Mouse (Mus musculus) 3T3-L1 (cell line): Measurements from ENCODE around the gene Suclg2.
A peak's percentile ranks its signal among the peaks of the same experiment; 100 is the strongest.
"Not testable (repeated sequence)": the region's sequence is repeated elsewhere in the genome, so short reads cannot be mapped to it uniquely, and the experiment has no call there.

Experiments used
- DNase-seq: peaks from one replicate; pipeline ENCODE4 v3.0.0-alpha.2; 2015; ENCODE audit warnings: low read depth, low spot score

Gene Suclg2

DNA sequence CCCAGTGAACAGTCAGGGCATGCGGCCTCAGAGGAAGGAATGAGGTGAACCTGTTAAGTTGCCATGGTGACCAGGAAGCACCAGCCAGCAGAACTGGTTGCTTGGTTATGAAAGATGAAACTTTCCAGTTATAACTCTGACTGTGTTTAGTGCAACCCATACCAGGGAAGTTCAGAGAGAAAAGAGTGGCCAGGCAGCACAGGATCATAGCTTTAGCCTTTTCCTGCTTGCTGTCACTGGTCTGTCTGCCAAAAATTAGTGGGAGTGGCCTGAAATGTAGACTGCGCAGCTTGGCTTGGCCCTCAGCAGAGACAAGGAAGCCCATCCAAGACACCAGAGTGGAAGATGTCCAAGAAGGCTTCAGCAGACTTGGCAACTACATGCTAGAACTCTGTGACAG lies 96.8 kb downstream of the Suclg2 start:
- DNase-seq, result peak; percentile 3

DNA sequence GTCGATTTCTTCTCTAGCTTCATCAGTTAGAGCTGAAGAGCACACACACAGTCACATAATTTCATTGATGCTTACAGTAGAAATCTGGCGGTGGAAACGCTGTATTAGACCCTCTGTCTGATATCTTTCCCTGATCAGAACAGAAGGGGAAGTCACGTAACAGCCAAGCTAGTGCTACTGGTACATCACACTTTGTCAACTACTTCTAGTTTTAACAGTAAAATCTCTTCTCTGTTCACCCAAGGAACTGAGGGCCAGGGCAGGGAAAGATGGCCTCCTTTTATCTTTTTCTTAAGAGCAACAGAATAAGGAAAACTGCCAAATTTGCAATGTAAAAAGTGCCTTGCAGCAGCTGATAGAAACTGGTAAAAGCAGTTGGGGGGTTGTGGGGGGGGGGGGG lies 97.8 kb downstream of the Suclg2 start:
- DNase-seq, result no peak

DNA sequence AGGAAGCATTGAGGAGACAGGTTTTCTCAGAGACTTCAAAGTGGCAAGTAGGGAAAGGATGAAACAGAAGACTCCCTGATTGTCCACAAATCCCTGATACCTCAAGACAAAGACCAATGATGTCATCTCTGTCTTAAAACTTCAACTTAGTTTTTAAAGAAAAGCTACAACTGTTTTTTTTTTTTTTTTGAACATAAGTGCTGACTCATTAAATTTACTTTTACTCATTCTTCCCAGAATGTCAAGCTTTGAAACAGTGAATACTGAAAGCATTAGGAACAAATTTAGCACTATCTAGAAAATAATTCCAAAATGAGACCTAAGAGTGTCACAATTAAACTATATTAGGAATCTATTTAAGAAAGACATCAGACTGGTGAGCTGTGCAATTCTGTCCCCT lies 98.8 kb downstream of the Suclg2 start:
- DNase-seq, result peak; percentile 3

DNA sequence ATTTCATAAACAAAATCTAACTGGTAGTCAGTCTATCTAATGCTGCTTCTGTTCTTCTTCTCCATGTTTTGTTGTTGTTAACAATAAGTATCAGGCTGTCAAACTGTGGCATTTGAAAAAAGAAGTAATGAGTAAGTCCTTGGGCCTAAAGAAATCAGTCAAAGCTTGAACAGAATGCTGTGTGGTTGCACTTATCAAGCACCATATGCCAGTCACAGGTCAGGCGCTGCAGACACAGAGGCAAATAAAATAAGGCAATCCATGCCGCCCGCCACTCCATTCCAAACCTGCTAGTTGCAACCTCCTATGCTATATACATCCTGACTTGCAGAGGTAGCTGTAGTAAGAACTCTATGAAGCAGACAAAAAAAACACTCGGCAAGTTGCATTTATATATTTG lies 100.2 kb downstream of the Suclg2 start:
- DNase-seq, result no peak

DNA sequence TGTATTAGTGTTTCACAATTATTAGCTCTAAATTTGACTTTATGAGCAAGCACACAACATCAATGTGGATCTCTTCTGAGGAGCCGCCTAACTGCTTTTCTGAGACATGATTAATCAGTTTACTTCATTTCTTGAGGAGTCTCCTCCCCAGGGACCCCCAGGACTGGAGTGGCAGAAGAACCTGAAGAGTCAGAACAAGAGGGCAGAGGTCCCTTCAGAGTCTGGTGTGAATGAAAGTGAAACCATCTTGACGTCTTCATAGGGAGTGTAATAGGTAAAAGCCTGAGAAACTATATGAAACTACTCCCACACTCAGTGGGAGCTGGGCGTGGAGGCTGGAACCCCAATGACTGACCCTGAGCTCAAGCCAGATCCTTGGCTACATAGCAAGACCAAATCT lies 105.4 kb downstream of the Suclg2 start:
- no peak for DNase-seq

DNA sequence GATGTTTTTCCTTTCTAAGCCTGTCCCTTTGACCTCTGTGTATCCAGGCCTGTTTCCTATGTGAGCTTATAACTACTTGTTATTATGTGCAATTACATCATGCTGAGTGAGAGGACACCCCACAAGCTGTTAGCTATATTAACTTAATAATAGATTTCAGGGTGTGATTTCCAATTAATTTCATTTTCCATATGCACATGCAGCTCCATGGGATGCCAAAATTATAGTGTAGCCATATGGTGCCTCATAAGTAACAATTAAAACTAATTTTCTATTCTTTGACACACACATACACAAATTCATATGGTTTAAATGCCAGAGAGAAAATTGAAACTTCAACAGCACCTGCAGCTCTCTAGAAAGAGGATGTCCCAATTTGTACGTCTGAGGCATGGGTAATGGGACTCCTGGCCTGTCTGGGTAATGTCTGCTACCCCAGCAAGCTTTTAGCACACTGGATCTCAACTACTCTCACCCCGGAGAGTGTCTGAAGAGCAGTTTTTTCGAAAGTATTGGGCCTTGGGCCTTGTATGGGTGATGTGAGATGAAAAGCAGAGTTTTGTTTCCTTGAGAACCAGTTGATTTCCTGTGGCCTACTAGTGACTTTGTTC lies 106.1 kb downstream of the Suclg2 start:
- DNase-seq, result no peak

DNA sequence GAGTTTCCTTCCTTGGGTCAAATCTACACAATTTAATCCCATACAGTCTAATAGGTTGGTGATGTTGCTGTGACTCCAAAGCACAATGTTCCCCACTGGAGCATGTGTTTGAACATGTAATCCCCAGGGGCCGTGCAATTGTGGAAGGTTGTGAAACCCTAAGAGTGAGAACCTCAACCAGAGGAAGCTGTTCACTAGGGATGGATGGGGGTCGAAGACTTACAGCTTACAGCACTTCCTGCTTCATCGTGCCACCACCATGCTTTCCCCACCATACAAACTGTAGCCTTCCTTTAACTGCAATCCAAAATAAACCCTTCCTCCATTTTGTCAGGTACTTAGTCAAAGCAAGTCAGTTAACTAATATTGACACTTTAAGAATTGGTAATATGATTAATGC lies 107.5 kb downstream of the Suclg2 start:
- no peak for DNase-seq

DNA sequence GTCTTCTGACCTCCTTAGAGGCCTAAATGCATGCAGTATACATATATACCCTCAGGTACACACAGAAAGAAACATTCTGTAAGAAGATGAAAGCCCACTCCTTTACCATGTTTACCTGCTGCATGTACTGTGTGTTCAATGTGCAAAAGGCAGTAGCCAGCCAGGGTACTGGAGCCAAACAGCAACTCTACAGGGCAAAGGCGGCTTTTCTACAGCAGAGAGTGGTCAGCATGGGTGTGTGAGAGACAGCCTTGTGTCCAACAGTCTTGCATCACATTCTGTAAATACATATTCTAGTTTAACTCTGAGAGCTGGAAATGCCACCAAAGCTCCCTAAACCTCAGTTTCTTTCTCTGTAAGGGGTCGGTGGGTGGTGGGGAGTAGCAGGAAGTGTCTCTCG lies 110.5 kb downstream of the Suclg2 start:
- no peak for DNase-seq

DNA sequence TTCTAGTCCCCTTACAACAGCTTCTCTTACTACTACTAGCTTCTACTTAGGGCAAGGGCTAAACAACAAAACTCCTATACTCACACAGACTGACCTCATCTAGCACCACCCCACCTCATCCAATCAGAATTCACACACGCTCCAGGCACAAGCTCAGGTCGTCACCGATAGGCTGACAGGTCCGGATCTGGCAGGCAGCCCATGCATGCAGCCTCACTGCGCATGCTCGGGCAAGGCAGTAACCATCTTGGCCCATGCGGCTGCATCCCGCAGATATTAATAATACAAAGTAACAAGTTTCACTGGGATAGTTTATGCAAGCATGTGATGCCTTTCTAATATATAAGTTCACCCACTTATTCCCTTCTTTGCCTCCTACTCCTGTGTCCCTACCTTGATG lies 117.9 kb downstream of the Suclg2 start:
- DNase-seq, result not testable (repeated sequence)

DNA sequence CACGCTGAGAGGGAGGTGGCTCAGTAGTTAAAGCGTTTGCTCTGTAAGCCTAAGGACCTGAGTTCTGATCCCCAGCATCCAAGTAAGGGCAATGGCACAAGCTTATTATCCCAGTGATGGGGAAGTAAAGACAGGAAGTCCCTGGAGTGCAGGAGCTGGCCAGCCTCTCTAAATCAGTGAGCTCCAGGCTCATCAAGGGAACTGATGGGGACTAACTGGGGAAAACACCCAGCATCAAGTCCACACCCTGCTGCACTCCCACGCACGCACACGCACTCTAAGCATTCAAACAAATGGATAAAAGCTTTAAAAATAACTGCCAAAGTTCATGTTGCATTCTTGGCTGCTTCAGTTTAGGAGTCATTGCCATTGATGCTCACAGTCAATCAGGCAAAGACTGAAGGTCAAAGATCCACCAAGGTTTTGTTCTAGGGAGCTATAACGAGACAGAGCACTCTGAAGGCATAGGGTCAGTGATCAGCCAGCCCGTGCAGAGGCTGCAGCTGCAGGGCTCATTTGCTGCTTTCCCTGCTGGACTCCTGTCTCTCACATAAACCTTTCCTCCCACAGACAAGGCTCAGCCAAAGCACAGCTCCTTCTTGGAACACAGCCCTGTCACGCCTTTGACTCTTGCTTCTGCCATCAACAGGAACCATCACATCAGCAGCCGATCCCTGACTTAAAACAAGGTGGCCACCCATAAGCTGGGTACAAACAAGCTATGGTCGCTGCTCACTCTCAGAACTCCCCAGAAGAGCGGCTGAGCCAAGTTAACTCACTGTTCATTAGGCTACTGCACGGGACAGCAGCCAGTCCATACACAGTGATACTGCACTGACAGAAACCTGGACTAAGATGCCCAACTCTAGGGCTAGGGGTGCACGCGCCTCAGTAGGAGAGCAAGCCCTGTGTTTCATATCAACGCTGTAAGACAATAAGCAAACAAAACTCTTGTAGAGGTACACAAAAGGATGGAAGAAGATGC lies 121.5 kb downstream of the Suclg2 start:
- DNase-seq, result no peak

DNA sequence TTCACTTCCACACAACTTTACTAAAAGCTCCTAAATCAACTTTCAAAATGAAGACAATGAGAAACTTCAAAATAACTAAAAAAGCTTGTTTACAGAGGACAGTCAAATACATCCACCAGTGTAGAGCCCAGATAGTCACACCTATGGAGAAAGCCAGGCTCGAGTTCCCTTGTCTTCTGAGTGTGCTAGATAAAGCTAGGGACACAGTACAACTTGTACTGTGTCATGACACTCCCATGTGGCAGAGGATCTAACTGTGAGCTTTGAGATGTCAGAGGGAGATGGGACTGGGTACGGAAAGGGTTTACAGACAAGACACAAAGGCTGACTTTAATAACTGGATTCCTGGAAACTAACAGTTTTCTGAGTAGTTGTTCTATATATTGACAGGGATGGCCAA lies 122.7 kb downstream of the Suclg2 start:
- no peak for DNase-seq

DNA sequence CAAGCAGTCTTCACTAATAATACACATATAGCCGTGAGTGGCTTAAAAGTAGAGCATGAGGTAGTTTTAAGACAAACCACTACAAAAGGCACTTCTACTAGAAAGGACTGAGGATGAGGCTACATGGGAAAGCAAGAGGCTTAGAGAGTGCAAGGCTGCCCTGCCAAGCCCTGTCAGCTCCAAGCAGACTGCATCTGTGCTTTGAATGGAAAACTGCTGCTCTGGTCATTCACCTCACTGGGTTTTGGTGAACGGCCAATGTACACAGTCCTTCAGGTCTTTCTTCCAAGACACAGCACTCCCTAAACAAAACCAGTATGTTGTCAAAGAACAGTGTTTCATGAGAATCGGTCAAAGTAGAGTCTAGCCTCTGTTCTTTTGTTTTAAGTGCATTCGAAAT lies 124.4 kb downstream of the Suclg2 start:
- DNase-seq, result no peak

DNA sequence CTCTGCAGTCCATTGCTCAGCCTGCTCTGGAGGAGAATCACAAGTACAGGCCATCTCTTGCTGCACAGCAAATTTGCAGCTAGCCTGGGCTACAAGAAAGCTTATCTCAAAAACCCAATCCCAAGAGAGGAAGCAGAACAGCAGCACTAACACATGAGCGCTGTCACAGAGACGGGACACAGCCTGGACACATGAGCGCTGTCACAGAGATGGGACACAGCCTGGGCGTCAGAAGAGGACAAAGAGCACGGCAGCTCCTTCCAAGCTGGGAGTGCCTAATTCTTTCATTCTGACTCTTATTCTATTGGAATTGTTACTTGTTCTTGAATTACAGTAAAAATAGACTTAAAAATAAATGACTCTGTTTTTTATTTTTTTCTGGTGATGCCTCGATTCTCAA lies 126.2 kb downstream of the Suclg2 start:
- DNase-seq, result no peak

DNA sequence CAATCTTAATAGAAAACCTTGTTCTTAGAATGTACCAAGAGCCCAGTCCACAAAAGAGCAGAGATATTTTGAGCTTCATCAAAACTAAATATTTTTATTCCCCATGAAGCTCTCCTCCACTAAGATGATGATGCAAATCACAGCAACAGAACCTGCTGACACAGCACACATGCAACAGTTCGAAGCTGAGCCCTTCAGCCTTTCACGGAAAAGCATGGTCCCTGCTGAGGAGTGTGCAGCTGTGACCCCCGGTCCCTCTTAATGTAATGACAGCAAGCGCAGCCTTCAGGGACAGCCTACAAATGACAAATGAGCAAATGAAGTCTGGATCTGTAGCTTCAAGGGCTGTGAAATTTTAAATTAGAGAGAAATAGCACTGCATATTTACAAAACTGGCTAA lies 128.1 kb downstream of the Suclg2 start:
- no peak for DNase-seq

DNA sequence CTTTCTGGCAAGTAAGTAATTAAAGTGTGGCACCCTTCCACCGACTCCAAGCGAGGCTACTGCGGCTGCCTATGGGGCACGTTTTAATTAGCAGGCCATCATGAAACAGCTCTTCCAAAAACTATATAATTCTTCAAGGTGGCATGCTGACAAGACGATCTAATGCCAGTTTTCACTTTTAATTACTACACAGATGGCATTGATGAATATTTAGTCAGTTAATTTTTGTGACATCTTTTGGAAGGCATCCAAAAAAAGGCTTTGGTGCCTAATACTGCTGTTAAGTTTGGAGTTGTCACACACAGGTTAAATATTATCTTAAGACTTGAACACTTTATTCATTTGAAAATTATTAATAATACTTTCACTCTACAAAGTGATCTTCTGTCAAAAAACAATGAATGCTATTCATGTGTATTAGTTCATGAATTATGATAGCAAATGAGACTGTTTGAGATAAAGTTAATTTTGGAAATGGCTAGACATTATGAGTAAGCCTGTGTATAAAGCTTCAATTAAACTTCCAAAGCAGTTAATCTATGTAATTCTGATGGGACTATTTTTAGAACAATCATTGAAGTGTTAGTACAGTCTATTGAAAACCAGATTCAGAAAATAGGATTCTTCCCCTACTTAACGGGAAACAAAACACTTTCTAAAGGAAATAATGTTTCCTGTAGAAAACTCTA lies 131.3 kb downstream of the Suclg2 start:
- no peak for DNase-seq

DNA sequence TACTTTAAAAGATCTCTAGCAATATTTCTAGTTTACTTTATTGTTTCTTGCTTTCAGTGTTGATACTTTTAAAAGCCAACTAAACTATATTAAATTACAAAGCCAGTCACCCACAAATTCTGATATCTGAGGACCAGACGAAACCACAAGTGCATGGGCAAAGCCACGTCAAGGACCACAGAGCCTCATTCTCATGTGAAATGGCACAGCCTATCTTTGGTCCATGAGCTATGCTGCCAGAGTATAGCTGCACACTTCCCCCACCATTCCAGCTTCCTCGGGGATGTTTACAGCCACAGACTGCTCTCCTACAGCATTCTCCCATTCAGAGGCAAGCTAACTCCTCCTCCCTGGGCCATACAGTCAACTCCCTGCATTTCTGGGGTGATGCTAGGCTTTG lies 136.7 kb downstream of the Suclg2 start:
- no peak for DNase-seq

DNA sequence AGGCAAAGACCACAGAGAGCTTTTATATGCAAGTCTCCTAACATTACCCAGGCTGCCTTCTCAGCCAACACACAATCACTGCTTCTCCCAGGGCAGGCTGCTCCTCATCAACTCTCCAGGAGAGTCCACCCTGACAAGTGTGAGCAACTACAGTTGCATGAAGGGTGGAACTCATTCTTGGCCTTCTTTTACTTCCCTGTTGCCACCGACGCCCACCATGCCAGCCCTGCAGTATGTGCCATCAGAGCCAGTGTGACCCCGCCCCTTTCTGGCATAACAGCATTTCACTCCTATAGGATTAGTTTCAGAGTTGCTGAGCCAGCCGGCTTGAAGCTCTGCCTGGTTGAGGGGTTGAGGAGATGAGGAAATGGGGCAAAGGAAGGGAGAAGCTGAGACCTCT lies 138.8 kb downstream of the Suclg2 start:
- DNase-seq, result no peak

DNA sequence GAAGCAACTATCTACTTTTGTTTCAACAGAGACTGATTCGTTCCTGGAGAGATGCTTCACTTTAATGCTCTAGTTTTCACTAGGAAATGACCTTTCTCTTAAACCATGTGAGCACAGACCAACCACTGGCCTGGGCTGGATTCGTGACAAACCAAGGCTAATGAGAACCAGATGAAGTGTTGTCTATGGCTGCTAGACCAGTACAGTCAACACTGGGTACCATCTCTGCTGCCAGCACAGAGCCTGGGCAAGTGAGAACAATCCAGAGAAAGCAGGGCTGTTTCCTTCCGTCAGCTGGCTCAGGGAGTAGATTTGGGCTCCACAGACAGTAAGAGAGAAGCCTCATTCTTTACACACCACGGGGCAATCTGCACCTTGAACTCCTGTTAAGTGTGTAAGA lies 143.1 kb downstream of the Suclg2 start:
- peak; percentile 87 for DNase-seq

DNA sequence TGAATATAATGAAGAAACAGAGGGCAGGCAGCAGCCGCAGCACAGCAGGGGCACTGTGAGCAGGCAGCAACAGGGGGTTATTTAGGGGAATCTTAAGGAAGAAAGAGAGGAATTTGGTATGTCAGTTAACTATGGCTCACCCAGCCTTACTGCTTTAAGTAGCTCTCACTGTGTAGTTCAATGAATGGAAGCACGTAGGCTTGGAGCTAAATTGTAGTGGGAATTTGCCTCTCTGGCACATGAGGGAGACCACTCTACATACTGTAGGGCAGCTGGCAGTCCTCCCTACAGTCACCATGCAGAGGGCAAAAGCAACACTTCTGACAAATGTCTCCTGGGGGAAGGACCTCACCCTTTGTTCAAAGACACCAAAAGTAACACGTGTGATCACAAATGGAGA lies 143.7 kb downstream of the Suclg2 start:
- DNase-seq, result no peak

DNA sequence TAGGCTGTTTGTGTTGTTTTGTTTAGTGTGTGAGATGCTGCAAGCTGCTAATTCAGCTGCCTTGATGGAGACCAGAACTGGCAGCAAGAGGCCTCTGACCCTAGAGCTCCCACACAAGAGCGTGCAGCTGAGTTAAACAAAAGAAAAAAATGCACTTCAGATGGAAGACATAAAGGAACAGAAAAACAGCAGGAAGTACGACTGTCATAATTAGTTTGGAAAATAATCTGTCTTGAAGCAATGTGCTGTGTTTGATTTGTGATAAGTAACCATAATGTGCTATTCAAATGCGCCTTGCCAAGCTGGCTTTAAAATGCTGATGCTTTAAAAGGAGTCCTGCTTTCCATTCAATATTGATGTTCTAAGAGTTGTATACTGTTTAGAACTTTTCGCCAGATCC lies 144.2 kb downstream of the Suclg2 start:
- DNase-seq, result no peak

DNA sequence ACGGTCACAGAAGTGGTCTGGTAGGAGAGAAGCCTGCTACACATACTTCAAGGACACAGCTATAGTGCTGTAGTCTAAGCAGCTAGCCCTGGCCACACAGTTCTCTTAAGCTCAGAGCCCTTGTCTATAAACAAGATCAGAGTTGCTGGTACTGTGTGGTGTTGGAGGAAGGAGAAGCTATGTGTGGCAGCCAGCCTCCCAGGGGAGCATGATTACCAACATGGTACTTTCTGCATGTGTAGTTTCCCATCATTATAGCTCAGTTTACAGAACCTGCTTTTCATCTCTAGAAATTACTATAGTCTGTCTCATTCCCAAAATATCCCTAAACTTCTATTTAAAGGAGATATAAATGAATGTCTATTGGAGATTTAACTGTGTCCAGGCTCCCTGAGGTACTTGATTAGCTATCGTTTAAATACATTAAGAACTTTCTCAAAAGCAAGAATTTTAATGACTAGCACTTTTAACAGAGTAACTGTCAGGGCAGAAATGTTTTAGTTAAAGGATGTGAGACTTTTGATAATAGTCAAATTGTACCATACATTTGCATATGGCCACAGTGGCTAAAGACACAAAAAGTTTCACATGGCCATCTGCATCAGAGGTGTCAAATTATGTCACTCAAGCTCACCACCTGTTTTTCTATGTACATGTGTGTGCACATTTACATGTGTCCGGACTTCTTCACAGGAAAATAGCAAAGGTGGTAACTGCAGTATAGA lies 145.4 kb downstream of the Suclg2 start:
- no peak for DNase-seq

DNA sequence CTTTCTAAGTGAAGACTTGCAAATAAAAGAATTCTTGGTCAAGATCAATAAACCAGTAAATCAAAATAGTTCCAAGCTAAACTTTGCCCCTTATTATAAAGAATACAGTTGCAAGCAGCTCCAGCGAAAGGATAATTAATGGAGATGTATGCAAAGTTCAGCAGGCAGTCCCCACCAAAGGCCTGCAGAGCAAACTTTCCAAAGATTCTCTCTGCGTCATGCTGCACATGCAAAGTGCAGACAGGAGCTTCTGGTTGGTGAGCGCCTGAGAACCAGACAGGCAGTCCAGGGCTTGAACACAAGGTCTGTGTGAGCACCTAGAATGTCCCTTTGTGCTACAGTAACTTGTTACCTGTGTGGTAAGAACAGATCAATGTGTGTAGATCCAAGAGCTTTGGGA lies 147.0 kb downstream of the Suclg2 start:
- DNase-seq, result no peak
